In the genomic region with DNA sequence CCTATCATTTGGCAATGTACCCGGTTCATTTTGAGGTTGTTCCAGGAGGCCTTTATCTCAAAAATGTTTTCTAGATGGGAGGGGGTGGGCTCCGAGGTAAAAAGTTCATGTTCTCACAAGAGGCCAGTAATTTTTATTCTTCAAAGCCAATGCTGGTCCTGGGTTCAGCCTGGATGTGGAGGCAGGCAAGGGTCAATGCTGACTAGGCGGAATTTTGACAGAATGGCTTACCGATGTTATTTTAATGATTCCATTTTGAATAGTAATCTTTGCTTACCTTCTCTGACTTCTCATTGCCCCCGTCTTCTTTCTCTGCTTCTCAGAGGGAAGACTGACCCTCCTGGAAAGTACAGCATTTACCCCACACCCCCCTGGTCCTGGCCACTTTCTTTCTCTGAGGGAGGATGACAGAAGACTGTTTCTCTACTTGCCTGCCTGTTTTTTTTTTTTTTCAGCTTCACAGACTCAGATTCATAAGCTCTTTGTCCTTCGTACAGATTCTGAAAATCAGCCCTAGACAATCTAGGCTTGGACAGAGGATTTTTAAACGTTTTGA, we compare ENCODE assay signal across 28 mouse cellular contexts. TPM values are rescaled to one million over a fixed set of nuclear protein-coding genes. Genes with fewer than 3 reads are reported as not detected.
DNase-seq lines count a peak whose midpoint lies in the region; ATAC-seq and TF ChIP-seq lines count a peak whose summit lies in the region.
"Had no signal": no experiment of that assay in that cellular context is flagged by ENCODE, and none has a peak within 500 bp of the region (broad histone marks: within the 10 kb centered on the region; RNA-seq: fewer than 3 reads in every experiment).

No protein-coding gene starts in this region.

- no peaks in the 10 kb centered on the region for H3K36me3 ChIP-seq in heart, embryonic 12.5 days
- H3K36me3 ChIP-seq in kidney, embryonic 14.5 days (ENCODE audit: control insufficient read depth, insufficient read depth, low read length): no peaks in the 10 kb centered on the region
- no peaks in the 10 kb centered on the region for H3K36me3 ChIP-seq in lung, embryonic 14.5 days (ENCODE audit: insufficient read depth)
- H3K36me3 ChIP-seq in lung, postnatal 0 days (ENCODE audit: insufficient read depth, low read length): no peaks in the 10 kb centered on the region
- H3K36me3 ChIP-seq: embryonic facial prominence, embryonic 15.5 days; forebrain, embryonic 12.5 days; limb, embryonic 15.5 days; liver, embryonic 13.5 days had no signal

- H3K9me3 ChIP-seq in heart, embryonic 12.5 days (replicated peaks): 0 out of 2 replicates have a peak, but pooled peaks cover 2% of the 10 kb centered on the region
- H3K9me3 ChIP-seq in kidney, embryonic 14.5 days (ENCODE audit: control insufficient read depth, low read length): no peaks in the 10 kb centered on the region
- no peaks in the 10 kb centered on the region for H3K9me3 ChIP-seq in lung, embryonic 14.5 days (ENCODE audit: low read depth, low read length)
- H3K9me3 ChIP-seq in lung, postnatal 0 days (ENCODE audit: low read length): no peaks in the 10 kb centered on the region
- H3K9me3 ChIP-seq: embryonic facial prominence, embryonic 15.5 days; forebrain, embryonic 12.5 days; limb, embryonic 15.5 days; liver, embryonic 13.5 days had no signal

- H3K27ac ChIP-seq in heart, embryonic 12.5 days (ENCODE audit: poor library complexity, severe bottlenecking): no peak overlapping the region; the same call in 1 of the 2 replicates
- H3K27ac ChIP-seq in kidney, embryonic 14.5 days (ENCODE audit: low read depth, low read length): no peak overlapping the region
- H3K27ac ChIP-seq in lung, embryonic 14.5 days (ENCODE audit: low read depth): no peak overlapping the region; the same call in 1 of the 2 replicates
- H3K27ac ChIP-seq in lung, postnatal 0 days (ENCODE audit: low read length): no peak overlapping the region
- H3K27ac ChIP-seq: embryonic facial prominence, embryonic 15.5 days; forebrain, embryonic 12.5 days; hindbrain, embryonic 14.5 days; limb, embryonic 15.5 days; liver, embryonic 13.5 days had no signal

- WGBS in heart, embryonic 12.5 days: 47% methylated on average over 7 of the region's 7 CpGs
- 45% methylated on average over 6 of the region's 7 CpGs for WGBS in kidney, embryonic 14.5 days
- WGBS in lung, embryonic 14.5 days: 49% methylated on average over 6 of the region's 7 CpGs
- WGBS in lung, postnatal 0 days: 44% methylated on average over 6 of the region's 7 CpGs

- no peak for TF ChIP-seq CTCF in lung, embryonic 14.5 days (IDR thresholded peaks at IDR 0.05; ENCODE audit: low read depth)
- no peak for TF ChIP-seq CTCF in lung, postnatal 0 days (IDR thresholded peaks at IDR 0.05)

- ATAC-seq in heart, embryonic 12.5 days (ENCODE audit: insufficient number of reproducible peaks, low FRiP score): peak; percentile 15; the same call in 1 of the 2 replicates
- ATAC-seq in kidney, embryonic 14.5 days (ENCODE audit: low FRiP score, low TSS enrichment): peak; percentile 86; the same call in 1 of the 2 replicates
- ATAC-seq in lung, embryonic 14.5 days (ENCODE audit: insufficient read depth): peak; percentile 73; the same call in 1 of the 2 replicates
- ATAC-seq in lung, postnatal 0 days: no peak; the same call in 1 of the 2 replicates

- no peak for DNase-seq in heart, adult 11 months
- DNase-seq in kidney, adult 8-10 months: no peak
- peak; percentile 48 for DNase-seq in lung, embryonic 14.5 days
- no peak for DNase-seq in lung, postnatal 0 days (ENCODE audit: low spot score)
- DNase-seq in Muller cell, postnatal 12 days (ENCODE audit: inconsistent ontology term): no peak
- DNase-seq: adrenal gland, postnatal 36 days; cerebellum, adult 18-20 months; cerebellum, postnatal 10 days; gastrocnemius, postnatal 10 days; kidney, adult 2 months; kidney, postnatal 4 days; liver, embryonic 13.5 days; lung, adult 18-20 months; lung, postnatal 14 days; midbrain, embryonic 14.5 days; thymus, adult 18-20 months; thymus, postnatal 25 days had no signal

- H3K9ac ChIP-seq in heart, embryonic 12.5 days: no peak overlapping the region
- no peak overlapping the region for H3K9ac ChIP-seq in kidney, embryonic 14.5 days (ENCODE audit: low read depth, low read length)
- no peak overlapping the region for H3K9ac ChIP-seq in lung, embryonic 14.5 days
- no peak overlapping the region for H3K9ac ChIP-seq in lung, postnatal 0 days (replicated peaks; ENCODE audit: low read depth)
- H3K9ac ChIP-seq: embryonic facial prominence, embryonic 15.5 days; forebrain, embryonic 12.5 days; forebrain, postnatal 0 days; limb, embryonic 15.5 days; liver, embryonic 13.5 days had no signal

- H3K4me2 ChIP-seq in heart, embryonic 12.5 days: no peak overlapping the region
- no peak overlapping the region for H3K4me2 ChIP-seq in kidney, embryonic 14.5 days (replicated peaks; ENCODE audit: low read depth, low read length)
- no peak overlapping the region for H3K4me2 ChIP-seq in lung, embryonic 14.5 days
- no peak overlapping the region for H3K4me2 ChIP-seq in lung, postnatal 0 days (replicated peaks; ENCODE audit: low read depth, low read length)
- H3K4me2 ChIP-seq: embryonic facial prominence, embryonic 15.5 days; forebrain, embryonic 12.5 days; limb, embryonic 15.5 days; liver, embryonic 13.5 days had no signal

- H3K4me3 ChIP-seq in heart, embryonic 12.5 days: no peak overlapping the region
- no peak overlapping the region for H3K4me3 ChIP-seq in kidney, embryonic 14.5 days (ENCODE audit: low read length)
- H3K4me3 ChIP-seq in lung, embryonic 14.5 days (ENCODE audit: low read depth, low read length): no peak overlapping the region
- H3K4me3 ChIP-seq in lung, postnatal 0 days (ENCODE audit: low read depth, low read length): no peak overlapping the region
- H3K4me3 ChIP-seq: embryonic facial prominence, embryonic 15.5 days; forebrain, embryonic 12.5 days; limb, embryonic 15.5 days; liver, embryonic 13.5 days had no signal

- no peak for TF ChIP-seq EP300 in lung, postnatal 0 days (IDR thresholded peaks at IDR 0.05)

- no peaks in the 10 kb centered on the region for H3K27me3 ChIP-seq in heart, embryonic 12.5 days (replicated peaks)
- no peaks in the 10 kb centered on the region for H3K27me3 ChIP-seq in kidney, embryonic 14.5 days (ENCODE audit: control insufficient read depth, insufficient read depth, low read length)
- H3K27me3 ChIP-seq in lung, embryonic 14.5 days (ENCODE audit: insufficient read depth, low read length): no peaks in the 10 kb centered on the region
- H3K27me3 ChIP-seq in lung, postnatal 0 days (replicated peaks; ENCODE audit: insufficient read depth, low read length): no peaks in the 10 kb centered on the region
- H3K27me3 ChIP-seq: embryonic facial prominence, embryonic 15.5 days; forebrain, embryonic 12.5 days; limb, embryonic 15.5 days; liver, embryonic 13.5 days had no signal

- H3K4me1 ChIP-seq in heart, embryonic 12.5 days (replicated peaks): no peaks in the 10 kb centered on the region
- no peaks in the 10 kb centered on the region for H3K4me1 ChIP-seq in kidney, embryonic 14.5 days (ENCODE audit: control insufficient read depth, insufficient read depth, low read length)
- H3K4me1 ChIP-seq in lung, embryonic 14.5 days (ENCODE audit: insufficient read depth): no peaks in the 10 kb centered on the region
- H3K4me1 ChIP-seq in lung, postnatal 0 days (ENCODE audit: insufficient read depth, low read depth, low read length): no peaks in the 10 kb centered on the region
- H3K4me1 ChIP-seq: embryonic facial prominence, embryonic 15.5 days; forebrain, embryonic 12.5 days; limb, embryonic 15.5 days; liver, embryonic 13.5 days had no signal

RNA-seq across cellular contexts. Expression of a gene that starts 13.7 kb away (rescaled TPM):
- polyA plus RNA-seq in heart, embryonic 12.5 days (2016; fragmentation: Nextera tagmentation; extraction: Ambion mirVana): not detected in 2 replicates
- not detected in 2 replicates for polyA plus RNA-seq in kidney, embryonic 14.5 days (2014; fragmentation: Nextera tagmentation; extraction: Ambion mirVana)
- polyA plus RNA-seq in lung, embryonic 14.5 days (2014; fragmentation: Nextera tagmentation; extraction: Ambion mirVana): not detected in 2 replicates
- not detected in 2 replicates for polyA plus RNA-seq in lung, postnatal 0 days (2015; fragmentation: Nextera tagmentation; extraction: Ambion mirVana)
- polyA plus RNA-seq: brain, embryonic 14.5 days; embryonic facial prominence, embryonic 15.5 days; forebrain, embryonic 12.5 days; forebrain, postnatal 0 days; gonadal fat pad, adult 2 months; heart, embryonic 11.5 days; hindbrain, embryonic 14.5 days; kidney, adult 2 months; limb, embryonic 15.5 days; liver, embryonic 13.5 days; midbrain, embryonic 14.5 days; neural tube, embryonic 14.5 days had no signal

RNA-seq across cellular contexts. Expression of a gene that starts 45.9 kb away (rescaled TPM):
- 0.64 and 1.5 TPM in 2 replicates for polyA plus RNA-seq in heart, embryonic 12.5 days (2016; fragmentation: Nextera tagmentation; extraction: Ambion mirVana)
- 2.6 and 2.7 TPM in 2 replicates for polyA plus RNA-seq in kidney, embryonic 14.5 days (2014; fragmentation: Nextera tagmentation; extraction: Ambion mirVana)
- 3.0 and 3.5 TPM in 2 replicates for polyA plus RNA-seq in lung, embryonic 14.5 days (2014; fragmentation: Nextera tagmentation; extraction: Ambion mirVana)
- polyA plus RNA-seq in lung, postnatal 0 days (2015; fragmentation: Nextera tagmentation; extraction: Ambion mirVana): 2.7 and 3.7 TPM in 2 replicates
